Mouse (Mus musculus) heart, embryonic 12.5 days (tissue): ENCODE data around the gene Bach1. TPM values are rescaled to one million over a fixed set of nuclear protein-coding genes. Genes with fewer than 3 reads are reported as not detected.
A peak's percentile ranks its signal among the peaks of the same experiment; 100 is the strongest.

ENCODE experiments used
- ATAC-seq: fragments of 200-750 bp; cut with Nextera tagmentation; 2 replicates; pipeline ENCODE4 v1.8.0; 2017; ENCODE audit warnings: moderate TSS enrichment, moderate library complexity; ENCODE audit not compliant: insufficient number of reproducible peaks, low FRiP score
- H3K27ac ChIP-seq: fragments of 300-500 bp; sonication (generic); 2 replicates; pipeline ENCODE4 v1.5.1; 2016; ENCODE audit warnings: mild to moderate bottlenecking, moderate library complexity; ENCODE audit not compliant: poor library complexity, severe bottlenecking
- H3K27me3 ChIP-seq: fragments of 300-500 bp; sonication (generic); replicated peaks from 2 replicates; pipeline ENCODE4 v1.6.1; 2016; ENCODE audit warnings: mild to moderate bottlenecking, moderate library complexity
- H3K36me3 ChIP-seq: fragments of 300-500 bp; sonication (generic); 2 replicates; pipeline ENCODE4 v1.6.1; 2016; ENCODE audit warnings: mild to moderate bottlenecking, moderate library complexity
- H3K4me1 ChIP-seq: fragments of 300-500 bp; sonication (generic); replicated peaks from 2 replicates; pipeline ENCODE4 v1.6.1; 2016; ENCODE audit warnings: mild to moderate bottlenecking
- H3K4me2 ChIP-seq: fragments of 300-500 bp; sonication (generic); 2 replicates; pipeline ENCODE4 v1.6.1; 2016; ENCODE audit warnings: mild to moderate bottlenecking, moderate library complexity
- H3K4me3 ChIP-seq: fragments of 300-500 bp; sonication (generic); 2 replicates; pipeline ENCODE4 v1.5.1; 2016; ENCODE audit warnings: mild to moderate bottlenecking
- H3K9ac ChIP-seq: fragments of 300-500 bp; sonication (generic); 2 replicates; pipeline ENCODE4 v1.6.1; 2016; ENCODE audit warnings: mild to moderate bottlenecking, moderate library complexity
- H3K9me3 ChIP-seq: fragments of 300-500 bp; sonication (generic); replicated peaks from 2 replicates; pipeline ENCODE4 v1.6.1; 2016; ENCODE audit warnings: mild to moderate bottlenecking, moderate library complexity
- WGBS: fragments of 180-500 bp; shearing (Covaris S2); methylation state at CpG from one replicate; pipeline ENCODE4 v1.1.7; 2016; 5-methylcytosine and 5-hydroxymethylcytosine counted together
- polyA plus RNA-seq: library from polyadenylated mRNA; unstranded; fragments of >200 nt; fragmentation: Nextera tagmentation; extraction: Ambion mirVana; gene quantifications from 2 replicates; pipeline ENCODE4 v1.2.1, GENCODE M21; 2016

Bach1 gene
- polyA plus RNA-seq, 1 experiment from 2014 or later, result 9.6 TPM

GRCm38 (mm10) chr16:87663890-87664289 lies 34.9 kb upstream of the Bach1 start:
- Histone ChIP-seq H3K4me1 (no peaks in the 10 kb centered on the region), H3K9me3 (no peaks in the 10 kb centered on the region), H3K4me3 (no peak overlapping the region), H3K36me3 (no peaks in the 10 kb centered on the region), H3K27me3 (no peaks in the 10 kb centered on the region), H3K4me2 (no peak overlapping the region), H3K27ac (no peak overlapping the region), H3K9ac (no peak overlapping the region)
- 46% methylated on average over 6 of the region's 6 CpGs for WGBS
- peak; percentile 50; the same call in 1 of the 2 replicates for ATAC-seq

DNA sequence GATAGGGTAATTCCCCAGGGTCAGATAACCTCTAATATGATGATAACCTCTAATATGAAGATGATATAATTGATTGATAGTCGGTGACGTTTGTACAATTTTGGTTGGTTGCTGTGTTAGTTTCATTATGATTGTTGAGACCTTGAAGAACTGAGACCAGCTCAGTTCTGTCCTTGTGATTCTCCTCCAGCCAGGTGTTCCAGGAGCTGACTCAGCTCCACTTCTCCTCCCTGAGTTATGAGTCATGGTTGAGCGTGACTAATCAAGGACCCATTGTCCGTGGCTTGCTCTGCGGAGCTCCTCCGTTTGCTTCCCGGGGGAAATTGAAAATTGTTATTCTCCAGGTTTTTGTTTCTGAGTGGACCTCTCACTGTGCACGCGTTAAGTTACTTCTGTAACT lies 33.5 kb upstream of the Bach1 start:
- no peaks in the 10 kb centered on the region for H3K4me1 ChIP-seq
- no peaks in the 10 kb centered on the region for H3K9me3 ChIP-seq
- no peak overlapping the region for H3K27ac ChIP-seq
- H3K36me3 ChIP-seq, result no peaks in the 10 kb centered on the region
- WGBS, result 75% methylated on average over 9 of the region's 9 CpGs
- no peaks in the 10 kb centered on the region for H3K27me3 ChIP-seq
- H3K4me2 ChIP-seq, result no peak overlapping the region
- no peak for ATAC-seq
- H3K4me3 ChIP-seq, result no peak overlapping the region
- no peak overlapping the region for H3K9ac ChIP-seq

- H3K27me3 ChIP-seq, result no peaks in the 10 kb centered on the region
- H3K9ac ChIP-seq, result no peak overlapping the region
- WGBS, result 78% methylated on average over 19 of the region's 19 CpGs
- no peak for ATAC-seq
- no peak overlapping the region for H3K27ac ChIP-seq
- H3K4me3 ChIP-seq, result no peak overlapping the region
- H3K36me3 ChIP-seq, result no peaks in the 10 kb centered on the region
- H3K9me3 ChIP-seq, result no peaks in the 10 kb centered on the region
- H3K4me1 ChIP-seq, result no peaks in the 10 kb centered on the region
- H3K4me2 ChIP-seq, result no peak overlapping the region
These were observed 32.8 kb upstream of the Bach1 start for GRCm38 (mm10) chr16:87665752-87666619.

GRCm38 (mm10) chr16:87666620-87667004 lies 32.1 kb upstream of the Bach1 start:
- Histone ChIP-seq H3K4me3 (no peak overlapping the region), H3K27ac (no peak overlapping the region), H3K4me2 (no peak overlapping the region), H3K9ac (no peak overlapping the region), H3K36me3 (no peaks in the 10 kb centered on the region), H3K4me1 (no peaks in the 10 kb centered on the region; the same call in 1 of the 2 replicates), H3K27me3 (no peaks in the 10 kb centered on the region), H3K9me3 (no peaks in the 10 kb centered on the region)
- WGBS, result 75% methylated on average over 4 of the region's 4 CpGs
- no peak for ATAC-seq

GRCm38 (mm10) chr16:87668002-87668401 lies 30.7 kb upstream of the Bach1 start:
- 84% methylated on average over 6 of the region's 6 CpGs for WGBS
- H3K27me3 ChIP-seq, result no peaks in the 10 kb centered on the region
- no peak overlapping the region for H3K4me2 ChIP-seq
- H3K36me3 ChIP-seq, result no peaks in the 10 kb centered on the region
- H3K4me3 ChIP-seq, result no peak overlapping the region
- ATAC-seq, result no peak
- H3K4me1 ChIP-seq, result no peaks in the 10 kb centered on the region; the same call in 1 of the 2 replicates
- no peak overlapping the region for H3K9ac ChIP-seq
- no peaks in the 10 kb centered on the region for H3K9me3 ChIP-seq
- H3K27ac ChIP-seq, result no peak overlapping the region

DNA sequence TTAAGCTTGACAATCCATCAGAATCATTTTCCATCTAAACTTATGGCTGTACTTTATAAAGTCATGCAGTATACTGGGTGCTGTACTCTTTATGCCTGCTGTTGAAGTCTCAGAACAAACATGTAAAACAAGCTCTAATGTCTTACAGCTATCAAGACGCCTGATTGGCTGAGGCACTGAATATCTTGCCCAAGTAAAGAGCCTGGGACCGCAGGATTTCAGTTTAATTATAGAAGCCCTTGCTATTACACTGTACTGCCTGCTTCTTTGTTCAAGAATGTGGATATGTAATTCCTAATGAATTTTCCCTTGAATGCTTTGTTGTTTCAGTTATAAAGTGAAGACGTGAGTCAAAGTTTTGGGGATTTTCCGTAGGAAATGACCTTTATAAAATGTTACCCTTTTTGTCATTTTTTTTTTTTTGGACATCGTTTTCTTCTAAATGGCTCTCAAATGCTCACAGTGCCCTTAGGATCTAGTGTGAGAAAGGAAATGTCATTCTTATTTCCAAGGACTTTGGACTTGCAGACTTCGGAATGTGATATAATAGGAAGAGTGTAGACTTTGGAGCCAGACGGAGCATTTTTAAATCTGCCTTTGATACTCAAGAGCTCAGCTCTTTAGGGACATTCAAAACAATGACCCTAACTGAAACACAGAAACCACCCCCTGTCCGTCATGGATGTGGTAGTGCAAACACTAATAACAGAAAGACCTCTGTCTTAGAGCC lies 28.5 kb upstream of the Bach1 start:
- Histone ChIP-seq H3K4me3 (no peak overlapping the region), H3K27me3 (no peaks in the 10 kb centered on the region), H3K4me1 (peaks cover 4% of the 10 kb centered on the region; the same call in 1 of the 2 replicates), H3K9ac (no peak overlapping the region), H3K9me3 (no peaks in the 10 kb centered on the region), H3K36me3 (no peaks in the 10 kb centered on the region), H3K27ac (no peak overlapping the region), H3K4me2 (no peak overlapping the region)
- WGBS, result 71% methylated on average over 8 of the region's 8 CpGs
- ATAC-seq, result no peak

DNA sequence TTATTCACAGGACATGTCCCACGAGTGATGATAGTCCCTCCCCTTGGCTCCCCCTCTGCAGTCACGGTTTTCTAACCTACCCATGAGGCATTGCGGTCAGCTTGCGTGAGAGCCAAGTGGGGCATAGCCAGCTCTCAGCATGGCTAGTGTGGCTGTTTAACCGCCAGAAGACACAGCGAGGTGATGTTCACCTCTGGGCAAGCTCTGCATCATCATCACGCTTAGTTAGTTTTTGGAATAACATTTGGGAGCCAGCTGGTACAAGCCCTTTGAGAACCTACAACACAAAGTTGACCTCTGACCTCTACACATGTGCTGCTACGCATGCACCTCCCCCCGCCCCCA lies 28.0 kb upstream of the Bach1 start:
- H3K4me3 ChIP-seq, result no peak overlapping the region
- H3K36me3 ChIP-seq, result no peaks in the 10 kb centered on the region
- no peak overlapping the region for H3K9ac ChIP-seq
- peaks cover 9% of the 10 kb centered on the region; the same call in 1 of the 2 replicates for H3K4me1 ChIP-seq
- no peak overlapping the region for H3K4me2 ChIP-seq
- ATAC-seq, result no peak
- no peaks in the 10 kb centered on the region for H3K9me3 ChIP-seq
- H3K27ac ChIP-seq, result no peak overlapping the region
- 76% methylated on average over 9 of the region's 9 CpGs for WGBS
- no peaks in the 10 kb centered on the region for H3K27me3 ChIP-seq

GRCm38 (mm10) chr16:87671336-87671735 lies 27.4 kb upstream of the Bach1 start:
- no peak overlapping the region for H3K27ac ChIP-seq
- no peaks in the 10 kb centered on the region for H3K9me3 ChIP-seq
- peaks cover 9% of the 10 kb centered on the region for H3K4me1 ChIP-seq
- WGBS, result 71% methylated on average over 12 of the region's 12 CpGs
- ATAC-seq, result no peak
- H3K9ac ChIP-seq, result no peak overlapping the region
- no peaks in the 10 kb centered on the region for H3K36me3 ChIP-seq
- H3K4me2 ChIP-seq, result no peak overlapping the region
- no peaks in the 10 kb centered on the region for H3K27me3 ChIP-seq
- H3K4me3 ChIP-seq, result no peak overlapping the region

- H3K9me3 ChIP-seq, result no peaks in the 10 kb centered on the region
- H3K27me3 ChIP-seq, result no peaks in the 10 kb centered on the region
- no peak for ATAC-seq
- no peak overlapping the region for H3K4me2 ChIP-seq
- WGBS, result 65% methylated on average over 7 of the region's 7 CpGs
- no peak overlapping the region for H3K4me3 ChIP-seq
- H3K4me1 ChIP-seq, result peaks cover 9% of the 10 kb centered on the region
- H3K9ac ChIP-seq, result no peak overlapping the region
- H3K36me3 ChIP-seq, result no peaks in the 10 kb centered on the region
- H3K27ac ChIP-seq, result no peak overlapping the region
These were observed 25.6 kb upstream of the Bach1 start for GRCm38 (mm10) chr16:87673155-87673554.

GRCm38 (mm10) chr16:87676182-87676581 lies 22.6 kb upstream of the Bach1 start:
- H3K36me3 ChIP-seq, result no peaks in the 10 kb centered on the region
- H3K4me3 ChIP-seq, result no peak overlapping the region
- H3K4me1 ChIP-seq, result peaks cover 9% of the 10 kb centered on the region
- WGBS, result 82% methylated on average over 10 of the region's 10 CpGs
- no peak overlapping the region for H3K27ac ChIP-seq
- no peak overlapping the region for H3K9ac ChIP-seq
- ATAC-seq, result no peak
- H3K27me3 ChIP-seq, result no peaks in the 10 kb centered on the region
- no peaks in the 10 kb centered on the region for H3K9me3 ChIP-seq
- H3K4me2 ChIP-seq, result no peak overlapping the region

DNA sequence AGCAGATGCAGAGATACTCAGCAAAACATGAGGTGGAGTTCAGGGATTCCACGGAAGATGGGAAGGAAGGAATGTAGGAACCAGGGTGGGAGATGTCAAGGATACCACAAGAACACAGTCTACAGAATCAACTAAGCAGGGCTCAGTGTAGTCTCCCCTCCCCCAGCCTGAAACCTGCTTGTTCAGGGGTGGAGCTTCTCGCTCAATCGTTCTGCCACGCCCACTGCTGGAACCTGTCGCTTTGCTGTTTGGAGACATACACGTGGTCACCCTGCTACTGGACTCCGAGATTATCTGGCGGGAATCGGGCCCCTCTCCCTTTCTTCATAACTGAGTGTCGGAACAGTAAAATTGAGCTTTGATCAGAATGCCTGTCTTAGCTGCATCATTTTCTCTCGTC lies 20.1 kb upstream of the Bach1 start:
- Histone ChIP-seq H3K4me2 (no peak overlapping the region), H3K9me3 (no peaks in the 10 kb centered on the region), H3K4me1 (peaks cover 6% of the 10 kb centered on the region), H3K4me3 (no peak overlapping the region), H3K27me3 (no peaks in the 10 kb centered on the region), H3K9ac (no peak overlapping the region), H3K27ac (no peak overlapping the region), H3K36me3 (no peaks in the 10 kb centered on the region)
- 63% methylated on average over 11 of the region's 11 CpGs for WGBS
- no peak for ATAC-seq
